Mouse (Mus musculus): ENCODE measurements around the gene Zcchc14.

Zcchc14 gene

GRCm38 (mm10) chr8:121585159-121585825, 67.4 kb downstream of the Zcchc14 start:
- peak; percentile 99 to 100 for DNase-seq (ENCODE audit: low spot score in 2 of 2)

- DNase-seq (ENCODE audit: low spot score in 2 of 2) = no peak
Observed at GRCm38 (mm10) chr8:121584730-121585129, 68.0 kb downstream of the Zcchc14 start.

- DNase-seq (ENCODE audit: low spot score in 2 of 2) = no peak
Observed at GRCm38 (mm10) chr8:121583653-121584052, 69.0 kb downstream of the Zcchc14 start.

- no peak for DNase-seq (ENCODE audit: low spot score in 2 of 2)
Observed at GRCm38 (mm10) chr8:121580465-121580864, 72.2 kb downstream of the Zcchc14 start.

- DNase-seq (ENCODE audit: low spot score in 2 of 2) = peak; percentile 95 to 96
Observed at GRCm38 (mm10) chr8:121578676-121579451, 73.8 kb downstream of the Zcchc14 start, which contains the start of gene Fbxo31. Fbxo31 (minus strand) TSS chr8:121578806.

GRCm38 (mm10) chr8:121577751-121578675, 74.7 kb downstream of the Zcchc14 start:
- DNase-seq (ENCODE audit: low spot score in 2 of 2) = no peak

GRCm38 (mm10) chr8:121575661-121576060, 77.0 kb downstream of the Zcchc14 start:
- no peak for DNase-seq (ENCODE audit: low spot score in 2 of 2)

GRCm38 (mm10) chr8:121573275-121573674, 79.4 kb downstream of the Zcchc14 start:
- DNase-seq (ENCODE audit: low spot score in 2 of 2) = no peak

GRCm38 (mm10) chr8:121572121-121572520, 80.6 kb downstream of the Zcchc14 start:
- no peak for DNase-seq (ENCODE audit: low spot score in 2 of 2)

- DNase-seq (ENCODE audit: low spot score in 2 of 2) = no peak
Observed at GRCm38 (mm10) chr8:121570801-121571200, 81.9 kb downstream of the Zcchc14 start.

GRCm38 (mm10) chr8:121570335-121570734, 82.4 kb downstream of the Zcchc14 start:
- DNase-seq (ENCODE audit: low spot score in 2 of 2) = no peak

- DNase-seq (ENCODE audit: low spot score in 2 of 2) = no peak
Observed at GRCm38 (mm10) chr8:121568321-121568720, 84.4 kb downstream of the Zcchc14 start.

GRCm38 (mm10) chr8:121563701-121564100, 89.0 kb downstream of the Zcchc14 start:
- DNase-seq (ENCODE audit: low spot score in 2 of 2) = no peak

GRCm38 (mm10) chr8:121562941-121563351, 89.8 kb downstream of the Zcchc14 start:
- no peak for DNase-seq (ENCODE audit: low spot score in 2 of 2)

GRCm38 (mm10) chr8:121561636-121562345, 90.9 kb downstream of the Zcchc14 start:
- DNase-seq (ENCODE audit: low spot score in 2 of 2) = no peak

- no peak for DNase-seq (ENCODE audit: low spot score in 2 of 2)
Observed at GRCm38 (mm10) chr8:121560432-121561100, 92.1 kb downstream of the Zcchc14 start.

- no peak for DNase-seq (ENCODE audit: low spot score in 2 of 2)
Observed at GRCm38 (mm10) chr8:121559801-121560200, 92.9 kb downstream of the Zcchc14 start.

GRCm38 (mm10) chr8:121558538-121558937, 94.2 kb downstream of the Zcchc14 start:
- DNase-seq (ENCODE audit: low spot score in 2 of 2) = peak in 1 of 2 experiments; percentile 23

- no peak for DNase-seq (ENCODE audit: low spot score in 2 of 2)
Observed at GRCm38 (mm10) chr8:121557746-121558145, 95.0 kb downstream of the Zcchc14 start.

GRCm38 (mm10) chr8:121553831-121554475, 98.7 kb downstream of the Zcchc14 start:
- DNase-seq (ENCODE audit: low spot score in 2 of 2) = peak in 1 of 2 experiments; percentile 22
